Mouse (Mus musculus) G1E (cell line): ENCODE results near the gene Slc35b2. TPM values are rescaled to one million over a fixed set of nuclear protein-coding genes. Genes with fewer than 3 reads are reported as not detected.

ENCODE experiments used
- ATAC-seq: 2 replicates; pipeline ENCODE4 v1.8.0; 2016; ENCODE audit warnings: mild to moderate bottlenecking; ENCODE audit not compliant: insufficient number of reproducible peaks, poor library complexity, low FRiP score, severe bottlenecking; ENCODE audit errors: extremely low read depth
- DNase-seq: peaks from one replicate; pipeline ENCODE4 v3.0.0; 2012; ENCODE audit warnings: low spot score
- H3K27me3 ChIP-seq: 2 replicates; pipeline ENCODE4 v1.6.1; 2012; ENCODE audit warnings: mild to moderate bottlenecking, low read length, inconsistent platforms; ENCODE audit not compliant: insufficient read depth
- H3K36me3 ChIP-seq: replicated peaks from 2 replicates; pipeline ENCODE3; 2012; ENCODE audit warnings: mild to moderate bottlenecking, inconsistent platforms
- H3K4me1 ChIP-seq: 2 replicates; pipeline ENCODE4 v1.6.1; 2012; ENCODE audit warnings: low read depth, low read length, inconsistent platforms, mixed read lengths; ENCODE audit not compliant: insufficient read depth
- H3K4me3 ChIP-seq: 2 replicates; pipeline ENCODE4 v1.5.1; 2012; ENCODE audit warnings: low read depth, mild to moderate bottlenecking, inconsistent platforms, low read length, moderate library complexity, mixed read lengths
- H3K9me3 ChIP-seq: replicated peaks from 2 replicates; pipeline ENCODE4 v1.6.1; 2012; ENCODE audit warnings: inconsistent platforms
- CTCF ChIP-seq: IDR thresholded peaks from 2 replicates; pipeline ENCODE4 v1.5.1; 2012; ENCODE audit warnings: low read depth, low read length, inconsistent platforms, mixed read lengths
- GATA1 ChIP-seq: IDR thresholded peaks from 2 replicates; pipeline ENCODE4 v1.6.1; 2012; ENCODE audit warnings: borderline replicate concordance, low read length, inconsistent platforms, mixed read lengths
- GATA2 ChIP-seq: IDR thresholded peaks from 2 replicates; pipeline ENCODE4 v1.6.1; 2012; ENCODE audit warnings: low read depth, low read length, inconsistent platforms, borderline replicate concordance
- POLR2AphosphoS5 ChIP-seq: IDR thresholded peaks from 2 replicates; pipeline ENCODE4 v1.6.1; 2012; ENCODE audit warnings: low read depth, low read length, inconsistent platforms; ENCODE audit not compliant: insufficient replicate concordance
- TAL1 ChIP-seq: conservative IDR thresholded peaks from 2 replicates; pipeline ENCODE4 v1.6.1; 2012; ENCODE audit warnings: low read depth, low read length, inconsistent platforms, mixed read lengths
- polyA plus RNA-seq: library from polyadenylated mRNA; stranded (reverse); fragments of >175 nt; gene quantifications from 2 replicates; pipeline ENCODE4 v1.2.3, GENCODE M21; 2012
- total RNA-seq, 2 experiments: library from RNA; stranded (forward) in 1 of 2; stranded (reverse) in 1 of 2; fragments of 200-1000 nt in 1 of 2; fragments of >200 nt in 1 of 2; fragmentation: Nextera tagmentation in 1 of 2; gene quantifications; 2 replicates each; pipeline ENCODE4 v1.2.3; 2014 to 2017

The Slc35b2 gene
- total and polyA plus RNA-seq, 3 experiments, result 24.9 to 77.1 (median 46.5) TPM

- peaks cover 51% of the 10 kb centered on the region for H3K4me1 ChIP-seq
- peaks cover 3% of the 10 kb centered on the region; the same call in 1 of the 2 replicates for H3K27me3 ChIP-seq
- H3K4me3 ChIP-seq, result peak overlapping the region; percentile 6; the same call in 1 of the 2 replicates
- peaks cover 52% of the 10 kb centered on the region for H3K36me3 ChIP-seq
- ATAC-seq (no peak), DNase-seq (no peak)
- H3K9me3 ChIP-seq, result no peaks in the 10 kb centered on the region
- TF ChIP-seq GATA2, result no peak
- no peak for TF ChIP-seq GATA1
- TF ChIP-seq CTCF, result no peak
- no peak for TF ChIP-seq POLR2AphosphoS5
- TF ChIP-seq TAL1, result no peak
These were observed 5.4 kb upstream of the Slc35b2 start for GRCm38 (mm10) chr17:45557998-45558862.

- no peak for ATAC-seq
- Histone ChIP-seq H3K9me3 (no peaks in the 10 kb centered on the region), H3K4me3 (no peak overlapping the region), H3K27me3 (no peaks in the 10 kb centered on the region), H3K36me3 (peaks cover 55% of the 10 kb centered on the region), H3K4me1 (peaks cover 54% of the 10 kb centered on the region)
- no peak for DNase-seq
- no peak for TF ChIP-seq GATA2
- TF ChIP-seq TAL1, result no peak
- TF ChIP-seq CTCF, result no peak
- TF ChIP-seq POLR2AphosphoS5, result no peak
- no peak for TF ChIP-seq GATA1
These were observed 3.7 kb upstream of the Slc35b2 start for GRCm38 (mm10) chr17:45559732-45560525.

GRCm38 (mm10) chr17:45563216-45563615, 458 bp upstream of the Slc35b2 start:
- Histone ChIP-seq H3K4me1 (peaks cover 54% of the 10 kb centered on the region), H3K27me3 (no peaks in the 10 kb centered on the region), H3K36me3 (peaks cover 78% of the 10 kb centered on the region), H3K9me3 (no peaks in the 10 kb centered on the region), H3K4me3 (no peak overlapping the region; the same call in 1 of the 2 replicates)
- DNase-seq (no peak), ATAC-seq (no peak)
- TF ChIP-seq GATA2 (no peak), CTCF (no peak), TAL1 (no peak), POLR2AphosphoS5 (no peak), GATA1 (no peak)

GRCm38 (mm10) chr17:45564531-45565084, 934 bp downstream of the Slc35b2 start:
- DNase-seq (no peak), ATAC-seq (no peak)
- Histone ChIP-seq H3K4me3 (peak overlapping the region; percentile 98), H3K36me3 (peaks cover 80% of the 10 kb centered on the region), H3K9me3 (no peaks in the 10 kb centered on the region), H3K27me3 (no peaks in the 10 kb centered on the region), H3K4me1 (peaks cover 63% of the 10 kb centered on the region)
- no peak for TF ChIP-seq GATA1
- peak; percentile 73; the same call in 1 of the 2 replicates for TF ChIP-seq POLR2AphosphoS5
- no peak for TF ChIP-seq CTCF
- TF ChIP-seq TAL1, result no peak

- no peak for ATAC-seq
- H3K4me3 ChIP-seq, result peak overlapping the region; percentile 98
- H3K4me1 ChIP-seq, result peaks cover 68% of the 10 kb centered on the region
- TF ChIP-seq GATA1, result no peak
- TF ChIP-seq POLR2AphosphoS5, result no peak
- no peak for TF ChIP-seq TAL1
- TF ChIP-seq CTCF, result no peak
- TF ChIP-seq GATA2, result no peak
- DNase-seq, result no peak
- H3K36me3 ChIP-seq, result peaks cover 80% of the 10 kb centered on the region
- no peaks in the 10 kb centered on the region for H3K27me3 ChIP-seq
- H3K9me3 ChIP-seq, result no peaks in the 10 kb centered on the region
These were observed 1.4 kb downstream of the Slc35b2 start for GRCm38 (mm10) chr17:45565103-45565502.

- Histone ChIP-seq H3K4me1 (peaks cover 76% of the 10 kb centered on the region), H3K27me3 (no peaks in the 10 kb centered on the region), H3K36me3 (peaks cover 80% of the 10 kb centered on the region), H3K4me3 (peak overlapping the region; percentile 47; the same call in 1 of the 2 replicates), H3K9me3 (no peaks in the 10 kb centered on the region)
- DNase-seq (no peak), ATAC-seq (no peak)
- TF ChIP-seq TAL1 (no peak), POLR2AphosphoS5 (no peak), CTCF (no peak), GATA1 (no peak), GATA2 (no peak)
These were observed 2.3 kb downstream of the Slc35b2 start for GRCm38 (mm10) chr17:45566031-45566359.
